Mouse (Mus musculus) cerebellum, adult 9-11 months (tissue): Measurements from ENCODE around the gene Ift20.
A peak's percentile ranks its signal among the peaks of the same experiment; 100 is the strongest.
"Not testable (repeated sequence)": the region's sequence is repeated elsewhere in the genome, so short reads cannot be mapped to it uniquely, and the experiment has no call there.

Experiments used
- DNase-seq: peaks from one replicate; pipeline ENCODE4 v3.0.0; 2022

The Ift20 gene

GRCm38 (mm10) chr11:78523241-78523955 lies 12.8 kb upstream of the Ift20 start:
- no peak for DNase-seq

DNA sequence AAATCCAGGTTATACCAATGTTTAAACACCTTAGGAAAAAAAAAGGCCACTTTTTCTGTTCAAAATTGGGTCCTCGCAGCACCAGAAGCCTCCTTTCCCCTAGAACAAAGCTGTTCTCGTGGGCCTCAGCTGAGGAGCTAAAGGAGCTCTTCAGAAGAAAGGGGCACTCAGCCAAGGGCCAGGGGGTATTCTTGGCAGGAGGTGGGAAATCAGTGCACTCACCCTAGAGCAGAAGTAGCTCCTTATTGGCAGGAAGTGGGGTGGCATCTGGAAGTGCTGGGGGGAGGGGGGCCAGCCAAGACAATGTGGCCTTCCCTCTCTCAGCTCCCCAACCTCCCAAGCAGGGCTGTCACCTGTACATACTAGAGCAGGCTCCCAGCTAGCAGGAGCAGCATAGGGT lies 11.3 kb upstream of the Ift20 start:
- no peak for DNase-seq

DNA sequence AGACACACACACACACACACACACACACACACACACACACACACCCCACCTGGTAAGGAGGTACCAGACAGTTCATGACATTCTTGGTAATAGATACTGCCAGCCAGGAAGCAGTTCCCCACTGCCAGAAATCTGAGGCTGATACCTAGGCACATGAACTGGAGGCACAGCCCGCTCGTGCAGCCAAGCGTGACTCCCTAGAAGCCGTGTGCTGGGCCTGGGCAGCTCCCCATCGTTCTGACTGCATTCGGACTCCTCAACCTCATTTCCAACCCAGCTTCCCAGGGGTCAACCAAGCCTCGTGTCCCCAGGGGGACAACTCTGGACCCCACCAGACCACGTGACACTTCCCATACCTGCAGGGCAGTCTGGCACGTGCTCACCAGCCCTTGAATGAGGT lies 7.4 kb upstream of the Ift20 start:
- no peak for DNase-seq

DNA sequence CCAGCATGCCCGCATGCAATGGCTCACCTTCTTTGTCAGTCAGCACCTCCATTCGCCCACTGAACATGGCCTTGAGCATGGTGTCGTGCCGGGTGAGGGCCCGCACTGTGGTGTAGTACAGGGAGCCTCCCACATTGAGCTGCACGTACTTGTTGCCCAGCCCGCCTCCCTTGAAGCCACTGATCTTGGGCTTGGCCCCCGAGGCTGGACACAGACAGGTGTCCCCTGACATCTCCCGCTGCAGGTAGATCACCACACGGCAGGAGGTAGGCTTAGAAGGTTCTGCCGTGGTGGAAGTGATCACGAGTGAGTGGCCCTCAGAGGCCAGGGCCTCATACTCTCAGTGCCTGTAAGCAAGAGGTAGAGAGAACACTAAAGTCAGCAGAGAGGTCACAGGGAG lies 6.2 kb upstream of the Ift20 start:
- no peak for DNase-seq

- no peak for DNase-seq
Measured at GRCm38 (mm10) chr11:78531046-78531445, 5.1 kb upstream of the Ift20 start.

- DNase-seq, result not testable (repeated sequence)
Measured at GRCm38 (mm10) chr11:78531515-78531914, 4.6 kb upstream of the Ift20 start.

GRCm38 (mm10) chr11:78534516-78534915 lies 1.6 kb upstream of the Ift20 start:
- no peak for DNase-seq

- DNase-seq, result peak; percentile 60
Measured at GRCm38 (mm10) chr11:78535376-78536079, 633 bp upstream of the Ift20 start.

DNA sequence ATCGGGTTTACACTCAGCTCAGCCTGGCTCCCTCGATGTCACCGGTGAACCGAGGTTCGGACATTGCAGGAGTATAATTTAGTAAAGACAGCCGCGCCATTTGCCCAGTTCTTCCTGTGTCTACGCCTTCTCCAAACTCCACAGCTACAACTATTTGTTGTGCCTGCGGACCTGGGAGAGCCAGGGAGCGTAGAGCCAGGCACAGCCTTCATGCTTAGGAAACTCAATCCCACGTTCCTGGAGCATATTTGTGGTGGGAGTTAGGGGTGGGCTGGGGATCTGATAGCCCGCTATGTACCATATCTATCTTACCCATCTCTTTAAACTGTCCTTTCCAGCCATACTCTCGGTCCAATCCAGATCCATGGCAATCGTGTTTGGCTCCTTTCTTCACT lies 526 bp downstream of the Ift20 start:
- no peak for DNase-seq

DNA sequence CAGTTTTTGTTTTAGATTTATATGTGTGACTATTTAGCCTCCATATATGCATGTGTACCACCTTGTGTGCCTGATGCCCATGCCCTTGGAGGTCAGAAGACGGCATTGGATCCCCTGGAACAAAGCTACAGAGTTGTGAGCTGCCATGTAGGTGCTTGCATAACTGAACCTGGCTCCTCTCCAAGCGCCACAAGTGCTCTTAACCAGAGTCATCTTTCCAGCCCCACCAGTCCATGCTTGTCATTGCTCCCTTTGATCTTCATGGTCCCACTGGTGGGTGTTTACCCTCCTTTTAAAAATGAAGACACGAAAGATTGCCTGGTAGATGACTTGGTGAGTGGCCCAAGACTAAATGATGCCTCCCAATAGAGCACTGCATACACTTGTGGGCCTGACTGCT lies 4.2 kb downstream of the Ift20 start:
- DNase-seq, result no peak

DNA sequence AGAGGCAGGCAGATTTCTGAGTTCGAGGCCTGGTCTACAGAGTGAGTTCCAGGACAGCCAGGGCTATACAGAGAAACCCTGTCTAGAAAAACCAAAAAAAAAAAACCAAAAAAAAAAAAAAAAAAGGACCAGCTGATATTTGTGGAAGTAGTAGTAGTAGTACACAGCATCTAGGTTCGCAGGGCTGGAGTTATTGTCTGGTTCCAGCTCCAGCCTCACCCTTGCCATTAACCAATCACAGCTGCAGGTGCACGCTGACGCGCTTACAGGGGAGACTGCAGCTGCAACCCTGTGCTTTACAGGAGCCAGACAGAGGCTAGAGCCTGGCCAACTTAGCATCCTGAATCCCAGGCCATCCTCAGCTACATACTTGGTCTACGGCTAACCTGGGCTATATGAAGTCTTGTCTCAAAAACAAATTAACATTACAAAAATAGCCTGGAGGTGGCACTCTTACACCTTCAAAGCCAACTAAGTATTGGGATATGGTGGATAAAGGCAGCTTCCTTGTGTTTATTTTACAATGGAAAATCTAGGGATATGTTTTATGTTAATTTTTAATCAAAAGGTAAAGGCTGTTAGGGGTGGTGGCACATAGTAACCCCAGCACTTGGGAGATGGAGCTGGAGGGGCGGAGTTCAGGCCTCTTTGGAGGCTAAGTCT lies 8.4 kb downstream of the Ift20 start:
- DNase-seq, result peak; percentile 1

DNA sequence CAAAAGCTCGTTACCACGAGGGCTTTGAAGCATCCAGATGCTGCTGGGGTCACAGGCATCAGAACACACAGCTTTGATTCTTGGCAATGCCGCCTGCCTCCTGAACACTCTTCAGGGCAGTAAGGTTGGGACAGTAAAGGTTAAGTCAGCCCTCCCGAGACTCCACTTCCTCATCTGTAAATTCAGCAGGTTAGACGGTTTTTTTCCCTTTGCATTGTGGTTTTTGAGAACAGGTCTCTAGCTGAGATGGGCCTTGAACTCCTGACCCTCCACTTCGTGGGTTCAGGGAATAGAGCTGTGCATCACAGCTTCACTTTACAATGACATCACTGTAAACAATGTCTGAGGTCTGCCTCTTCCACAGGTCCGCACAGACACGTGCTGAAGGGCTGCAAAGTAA lies 9.0 kb downstream of the Ift20 start:
- DNase-seq, result no peak

- DNase-seq, result no peak
Measured at GRCm38 (mm10) chr11:78547718-78548460, 11.7 kb downstream of the Ift20 start.

GRCm38 (mm10) chr11:78549491-78549987 lies 13.4 kb downstream of the Ift20 start:
- no peak for DNase-seq

DNA sequence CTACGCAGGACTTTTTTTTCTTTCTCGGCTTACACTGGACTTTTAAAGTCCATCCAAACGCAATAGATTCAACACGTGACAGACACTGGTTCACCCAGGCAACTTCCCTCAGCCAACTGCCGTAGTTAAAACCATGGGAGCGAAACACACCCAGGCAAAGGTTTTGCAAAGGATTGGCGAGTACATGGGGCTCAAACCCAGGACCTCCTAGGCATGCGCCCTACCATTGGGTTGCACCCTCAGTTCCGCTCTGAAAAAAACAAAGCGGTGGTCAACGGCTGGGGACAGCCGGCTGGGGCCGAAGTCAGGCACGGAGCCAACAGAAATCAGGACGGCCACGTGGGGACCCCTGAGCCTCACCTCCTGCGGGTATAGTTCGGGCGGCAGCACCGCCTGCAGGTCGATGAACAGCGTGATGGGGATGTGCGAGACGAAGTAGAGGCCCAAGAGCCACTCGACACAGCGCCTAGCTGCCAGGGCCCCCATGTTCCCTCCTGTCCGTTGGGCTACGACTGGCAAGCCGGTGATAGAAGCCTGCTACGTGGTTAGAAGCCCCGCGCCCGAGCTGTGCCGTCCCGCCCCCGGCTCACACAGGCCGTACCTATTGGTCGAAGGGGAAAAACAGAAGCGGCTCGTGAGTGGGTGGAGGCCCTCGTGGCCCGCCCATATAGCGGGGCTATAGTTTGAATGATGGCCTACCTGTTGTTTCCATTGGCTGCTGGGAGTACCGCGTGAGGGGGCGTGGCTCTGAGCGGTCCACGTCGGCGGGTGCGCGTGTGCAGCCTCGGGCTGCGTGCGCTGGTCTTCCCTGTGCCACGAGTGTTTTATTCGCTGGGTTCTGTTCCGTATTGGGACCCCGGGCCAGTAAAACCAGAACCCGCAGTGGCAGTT lies 14.3 kb downstream of the Ift20 start, which contains the start of gene Tmem97:
TSS of gene Tmem97 (minus strand) at position 610 of the 891 bp plus-strand sequence.
- peak; percentile 98 for DNase-seq

DNA sequence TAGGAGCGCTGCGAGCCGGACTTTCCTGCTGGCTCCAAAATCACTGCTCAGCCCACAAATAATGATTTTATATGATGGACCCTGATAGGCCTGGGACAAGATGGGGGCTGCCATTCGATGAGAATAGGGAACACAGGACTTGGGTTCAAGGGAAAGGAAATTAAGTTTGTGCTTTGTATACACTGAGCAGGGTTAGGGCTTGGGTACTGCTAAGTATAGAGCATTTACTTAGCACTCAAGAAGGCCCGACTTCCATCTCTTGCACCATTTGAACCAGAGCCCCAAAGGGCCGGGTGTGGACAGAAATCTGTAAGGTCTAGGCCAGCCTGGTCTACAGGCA lies 14.9 kb downstream of the Ift20 start:
- no peak for DNase-seq

- DNase-seq, result no peak
Measured at GRCm38 (mm10) chr11:78555623-78556022, 19.5 kb downstream of the Ift20 start.

DNA sequence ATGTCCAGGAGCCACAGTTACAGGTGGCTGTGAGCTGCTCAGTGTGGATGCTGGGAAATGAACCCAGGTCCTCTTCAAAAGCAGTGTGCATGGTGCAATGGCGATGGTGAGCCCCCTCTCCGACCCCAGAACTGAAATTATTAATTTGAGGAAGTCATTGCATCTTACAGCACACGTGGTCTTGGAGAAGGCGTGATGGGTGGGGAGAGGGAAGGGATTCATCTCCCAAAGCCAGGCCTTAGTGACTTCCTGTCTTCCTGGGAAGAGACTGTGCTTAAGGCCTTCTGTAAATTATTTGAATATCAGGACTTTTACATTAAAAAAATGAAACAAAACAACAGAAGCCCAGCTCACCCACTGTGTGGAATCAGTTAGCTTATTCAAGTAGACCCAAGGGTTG lies 19.9 kb downstream of the Ift20 start:
- no peak for DNase-seq

DNA sequence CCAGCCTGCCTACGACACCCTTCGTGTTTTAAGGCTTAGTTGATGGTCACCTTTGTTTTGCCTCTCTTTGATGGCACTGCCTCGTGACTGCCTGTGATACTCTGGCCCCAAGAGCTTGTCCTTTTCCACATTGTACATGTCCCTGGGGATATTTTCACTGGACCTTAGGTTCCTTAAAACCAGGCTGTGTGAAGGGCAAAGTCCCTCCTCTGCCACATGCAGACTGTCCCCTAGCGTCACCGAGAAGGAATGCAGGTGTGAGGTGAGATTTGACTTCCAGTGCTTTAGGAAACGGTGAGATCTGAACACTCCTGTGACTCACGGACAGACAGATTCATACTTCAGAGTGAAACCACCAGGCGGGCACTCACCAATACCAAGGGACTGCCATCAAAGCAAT lies 21.1 kb downstream of the Ift20 start:
- no peak for DNase-seq

- peak; percentile 64 for DNase-seq
Measured at GRCm38 (mm10) chr11:78560447-78560846, 24.3 kb downstream of the Ift20 start.

GRCm38 (mm10) chr11:78566775-78567174 lies 30.6 kb downstream of the Ift20 start:
- DNase-seq, result no peak

- DNase-seq, result no peak
Measured at GRCm38 (mm10) chr11:78567614-78568013, 31.5 kb downstream of the Ift20 start.
